Mouse (Mus musculus) liver, adult 2 months (tissue): ENCODE measurements around the gene Nampt. TPM values are rescaled to one million over a fixed set of nuclear protein-coding genes. Genes with fewer than 3 reads are reported as not detected.

Experiments used
- DNase-seq: peaks from one replicate; pipeline ENCODE4 v3.0.0-alpha.2; 2011; ENCODE audit warnings: low read depth, low spot score; ENCODE audit errors: extremely low read depth
- H3K27ac ChIP-seq: fragments of 200-500 bp; replicated peaks from 2 replicates; pipeline ENCODE4 v1.5.1; 2012; ENCODE audit warnings: low read depth, mild to moderate bottlenecking, control low read depth, inconsistent platforms, low read length; ENCODE audit not compliant: insufficient read depth
- H3K27me3 ChIP-seq: fragments of 200-500 bp; 2 replicates; pipeline ENCODE4 v1.6.1; 2012; ENCODE audit warnings: mild to moderate bottlenecking, moderate library complexity, low read length, inconsistent platforms; ENCODE audit not compliant: control insufficient read depth, insufficient read depth
- H3K36me3 ChIP-seq: fragments of 200-500 bp; 2 replicates; pipeline ENCODE4 v1.6.1; 2012; ENCODE audit warnings: low read length, inconsistent platforms; ENCODE audit not compliant: control insufficient read depth, insufficient read depth
- H3K4me1 ChIP-seq: fragments of 200-500 bp; 2 replicates; pipeline ENCODE4 v1.6.1; 2011; ENCODE audit warnings: low read length; ENCODE audit not compliant: control insufficient read depth, insufficient read depth
- H3K4me3 ChIP-seq: fragments of 200-500 bp; 2 replicates; pipeline ENCODE4 v1.5.1; 2011; ENCODE audit warnings: low read depth, mild to moderate bottlenecking, control low read depth, low read length, moderate library complexity; ENCODE audit not compliant: insufficient read depth
- H3K79me2 ChIP-seq: fragments of 200-500 bp; 2 replicates; pipeline ENCODE4 v1.6.1; 2012; ENCODE audit warnings: inconsistent platforms, mild to moderate bottlenecking, low read length, moderate library complexity; ENCODE audit not compliant: control insufficient read depth, insufficient read depth
- H3K9ac ChIP-seq: fragments of 200-500 bp; 2 replicates; pipeline ENCODE4 v1.6.1; 2012; ENCODE audit warnings: low read depth, mild to moderate bottlenecking, control low read depth, inconsistent platforms, low read length
- CTCF ChIP-seq: fragments of 200-500 bp; IDR thresholded peaks from 2 replicates; pipeline ENCODE4 v1.5.1; 2011; ENCODE audit warnings: low read depth, low read length, control low read depth
- POLR2A ChIP-seq: fragments of 200-500 bp; IDR thresholded peaks from 2 replicates; pipeline ENCODE4 v1.6.1; 2011; ENCODE audit warnings: low read length, control low read depth; ENCODE audit not compliant: insufficient read depth; ENCODE audit errors: extremely low read depth
- WGBS: fragments of 180-500 bp; shearing (Covaris S2); methylation state at CpG from one replicate; pipeline ENCODE4 v1.1.7; 2018; 5-methylcytosine and 5-hydroxymethylcytosine counted together
- polyA plus RNA-seq: library from polyadenylated mRNA; depleted of rRNA; stranded (reverse); fragments of >200 nt; gene quantifications from 2 replicates; pipeline ENCODE4 v1.2.3, GENCODE M21; 2012; rRNA removed
- total RNA-seq: library from RNA; depleted of rRNA; stranded (reverse); fragments of >200 nt; gene quantifications from 2 replicates; pipeline ENCODE4 v1.2.3, GENCODE M21; 2014; rRNA removed

Nampt gene
- total and polyA plus RNA-seq, 2 experiments, result 9.5 to 75.6 TPM

GRCm38 (mm10) chr12:32895806-32896205 lies 76.5 kb downstream of the Nampt start:
- 96% methylated on average over 1 of the region's 1 CpGs for WGBS
- H3K4me3 ChIP-seq, result no peak overlapping the region

GRCm38 (mm10) chr12:32896496-32896895 lies 77.2 kb downstream of the Nampt start:
- 75% methylated on average over 7 of the region's 7 CpGs for WGBS
- no peak for DNase-seq
- Histone ChIP-seq H3K79me2 (no peaks in the 10 kb centered on the region), H3K27me3 (no peaks in the 10 kb centered on the region), H3K36me3 (no peaks in the 10 kb centered on the region), H3K27ac (no peak overlapping the region), H3K9ac (no peak overlapping the region), H3K4me1 (no peaks in the 10 kb centered on the region), H3K4me3 (no peak overlapping the region)
- TF ChIP-seq CTCF (no peak), POLR2A (no peak)

More at GRCm38 (mm10) chr12:32895806-32896205, 76.5 kb downstream of the Nampt start:
- no peak for DNase-seq
- no peak overlapping the region for H3K9ac ChIP-seq
- H3K36me3 ChIP-seq, result no peaks in the 10 kb centered on the region
- H3K27me3 ChIP-seq, result no peaks in the 10 kb centered on the region
- TF ChIP-seq CTCF (no peak), POLR2A (no peak)
- no peak overlapping the region for H3K27ac ChIP-seq
- no peaks in the 10 kb centered on the region for H3K79me2 ChIP-seq
- no peaks in the 10 kb centered on the region for H3K4me1 ChIP-seq

GRCm38 (mm10) chr12:32897199-32898120 lies 78.1 kb downstream of the Nampt start:
- Histone ChIP-seq H3K79me2 (no peaks in the 10 kb centered on the region), H3K4me3 (no peak overlapping the region), H3K9ac (no peak overlapping the region), H3K36me3 (no peaks in the 10 kb centered on the region), H3K4me1 (no peaks in the 10 kb centered on the region), H3K27me3 (no peaks in the 10 kb centered on the region), H3K27ac (no peak overlapping the region)
- peak; percentile 64 for DNase-seq
- 48% methylated on average over 13 of the region's 13 CpGs for WGBS
- TF ChIP-seq CTCF (peak; percentile 99), POLR2A (no peak)

GRCm38 (mm10) chr12:32901005-32901404 lies 81.7 kb downstream of the Nampt start:
- no peaks in the 10 kb centered on the region for H3K79me2 ChIP-seq
- no peaks in the 10 kb centered on the region for H3K36me3 ChIP-seq
- no peak overlapping the region for H3K9ac ChIP-seq
- 84% methylated on average over 3 of the region's 3 CpGs for WGBS
- TF ChIP-seq POLR2A (no peak), CTCF (no peak)
- no peak overlapping the region for H3K4me3 ChIP-seq
- no peak for DNase-seq
- no peaks in the 10 kb centered on the region for H3K27me3 ChIP-seq
- no peaks in the 10 kb centered on the region for H3K4me1 ChIP-seq
- H3K27ac ChIP-seq, result no peak overlapping the region

Other genes with a start within 250 kb of the Nampt start
- 38.6 and 42.0 TPM in 2 replicates for gene Sypl, start 134.3 kb downstream of the Nampt start, total RNA-seq
- gene Sypl, start 134.3 kb downstream of the Nampt start, polyA plus RNA-seq, result 41.2 and 48.4 TPM in 2 replicates